Mouse (Mus musculus) stomach, embryonic 16.5 days (tissue): ENCODE measurements around the gene Mgat4a. TPM values are rescaled to one million over a fixed set of nuclear protein-coding genes. Genes with fewer than 3 reads are reported as not detected.
"Not testable (repeated sequence)": the region's sequence is repeated elsewhere in the genome, so short reads cannot be mapped to it uniquely, and the experiment has no call there.

Source experiments
- ATAC-seq: fragments of 200-750 bp; cut with Nextera tagmentation; 2 replicates; pipeline ENCODE4 v1.8.0; 2017; ENCODE audit warnings: moderate number of reproducible peaks, moderate TSS enrichment; ENCODE audit not compliant: insufficient read depth, low FRiP score
- H3K27ac ChIP-seq: fragments of 300-500 bp; sonication (generic); 2 replicates; pipeline ENCODE4 v1.5.1; 2014; ENCODE audit warnings: low read length
- H3K27me3 ChIP-seq: fragments of 300-500 bp; sonication (generic); 2 replicates; pipeline ENCODE4 v1.6.1; 2014; ENCODE audit warnings: low read length, control low read depth, mixed read lengths; ENCODE audit not compliant: control insufficient read depth, insufficient read depth
- H3K36me3 ChIP-seq: fragments of 300-500 bp; sonication (generic); 2 replicates; pipeline ENCODE4 v1.6.1; 2014; ENCODE audit warnings: low read length; ENCODE audit not compliant: control insufficient read depth, insufficient read depth
- H3K4me1 ChIP-seq: fragments of 300-500 bp; sonication (generic); 2 replicates; pipeline ENCODE4 v1.6.1; 2014; ENCODE audit warnings: low read length, control low read depth, mixed read lengths; ENCODE audit not compliant: control insufficient read depth, insufficient read depth
- H3K4me2 ChIP-seq: fragments of 300-500 bp; sonication (generic); 2 replicates; pipeline ENCODE4 v1.6.1; 2014; ENCODE audit warnings: low read depth, low read length, mixed read lengths
- H3K4me3 ChIP-seq: fragments of 300-500 bp; sonication (generic); replicated peaks from 2 replicates; pipeline ENCODE4 v1.5.1; 2014; ENCODE audit warnings: mild to moderate bottlenecking, low read length
- H3K9ac ChIP-seq: fragments of 300-500 bp; sonication (generic); 2 replicates; pipeline ENCODE4 v1.6.1; 2014; ENCODE audit warnings: low read length
- H3K9me3 ChIP-seq: fragments of 300-500 bp; sonication (generic); replicated peaks from 2 replicates; pipeline ENCODE4 v1.6.1; 2016; ENCODE audit warnings: low read length, control low read depth; ENCODE audit not compliant: control insufficient read depth
- WGBS: fragments of 180-500 bp; shearing (Covaris S2); extraction: QIAGEN DNeasy Blood & Tissue Kit; methylation state at CpG from one replicate; pipeline ENCODE4 v1.1.7; 2014; 5-methylcytosine and 5-hydroxymethylcytosine counted together
- polyA plus RNA-seq: library from polyadenylated mRNA; unstranded; fragments of >200 nt; fragmentation: Nextera tagmentation; extraction: Ambion mirVana; gene quantifications from 2 replicates; pipeline ENCODE4 v1.2.1, GENCODE M21; 2015

The Mgat4a gene
- polyA plus RNA-seq, 1 experiment from 2014 or later: 27.1 TPM

DNA sequence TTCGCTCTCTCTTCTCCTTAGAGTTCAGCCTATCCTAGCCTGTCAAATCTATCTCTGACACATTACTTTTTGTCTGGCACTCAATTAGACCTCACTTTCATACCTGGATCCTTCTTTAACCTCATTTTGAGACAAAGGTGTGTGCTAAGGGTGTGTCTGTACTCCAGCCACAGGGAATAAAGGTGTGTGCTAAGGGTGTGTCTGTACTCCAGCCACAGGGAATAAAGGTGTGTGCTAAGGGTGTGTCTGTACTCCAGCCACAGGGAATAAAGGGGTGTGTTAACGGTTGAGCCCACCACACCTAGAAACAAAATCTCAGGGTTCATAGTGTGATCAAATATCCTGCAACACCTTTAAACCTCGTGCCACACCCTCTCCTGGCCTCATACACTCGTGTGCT is 16.7 kb downstream of the Mgat4a start:
- WGBS: 62% methylated on average over 4 of the region's 4 CpGs
- ATAC-seq: peak; percentile 77; the same call in 1 of the 2 replicates
- not testable (repeated sequence) for H3K4me1 ChIP-seq, H3K36me3 ChIP-seq, H3K9ac ChIP-seq, H3K9me3 ChIP-seq, H3K27me3 ChIP-seq, H3K27ac ChIP-seq, H3K4me2 ChIP-seq, H3K4me3 ChIP-seq

DNA sequence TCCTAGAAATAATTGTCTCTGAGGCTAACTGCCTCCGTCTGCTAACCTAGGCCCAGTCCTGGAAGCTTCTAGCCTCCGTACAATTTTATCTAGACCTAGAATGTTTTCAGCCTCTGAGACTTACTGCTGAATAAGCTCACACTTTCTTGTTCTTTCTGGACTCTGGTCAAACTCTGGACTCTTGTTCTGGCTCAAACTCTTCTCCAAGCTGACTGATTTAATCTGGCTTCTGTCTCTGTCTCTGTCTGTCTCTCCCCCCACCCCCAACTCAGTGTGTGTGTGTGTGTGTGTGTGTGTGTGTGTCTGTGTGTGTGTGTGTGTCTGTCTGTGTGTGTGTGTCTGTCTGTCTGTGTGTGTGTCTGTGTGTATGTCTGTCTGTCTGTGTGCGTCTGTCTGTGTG is 17.3 kb downstream of the Mgat4a start:
- not testable (repeated sequence) for H3K9me3 ChIP-seq, H3K4me3 ChIP-seq, H3K4me2 ChIP-seq, H3K27ac ChIP-seq, H3K4me1 ChIP-seq, H3K36me3 ChIP-seq, ATAC-seq, H3K27me3 ChIP-seq, H3K9ac ChIP-seq
- 83% methylated on average over 3 of the region's 3 CpGs for whole genome bisulfite sequencing

DNA sequence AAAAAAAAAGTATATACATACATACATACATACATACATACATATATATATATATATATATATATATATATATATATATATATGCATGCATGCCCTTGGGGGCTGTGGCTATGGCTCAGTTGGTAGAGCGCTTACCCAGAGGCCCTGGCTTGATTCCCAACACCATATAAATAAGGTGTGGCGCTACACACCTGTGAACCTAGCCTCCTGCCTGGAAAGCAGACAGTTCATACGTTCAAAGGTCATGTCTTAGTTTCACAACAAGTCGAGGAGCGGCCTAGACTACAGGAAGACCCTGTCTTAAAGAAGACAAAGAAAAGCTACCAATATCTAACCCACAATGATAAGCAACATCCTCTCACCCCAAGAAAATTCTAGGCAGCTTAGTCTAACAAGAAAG is 18.7 kb downstream of the Mgat4a start:
- Histone ChIP-seq H3K4me1 (peaks cover 9% of the 10 kb centered on the region; the same call in 1 of the 2 replicates), H3K4me2 (no peak overlapping the region), H3K4me3 (no peak overlapping the region), H3K9ac (no peak overlapping the region), H3K27ac (no peak overlapping the region), H3K27me3 (no peaks in the 10 kb centered on the region), H3K36me3 (no peaks in the 10 kb centered on the region), H3K9me3 (no peaks in the 10 kb centered on the region)
- no peak for ATAC-seq
- WGBS: 74% methylated on average over 5 of the region's 5 CpGs

DNA sequence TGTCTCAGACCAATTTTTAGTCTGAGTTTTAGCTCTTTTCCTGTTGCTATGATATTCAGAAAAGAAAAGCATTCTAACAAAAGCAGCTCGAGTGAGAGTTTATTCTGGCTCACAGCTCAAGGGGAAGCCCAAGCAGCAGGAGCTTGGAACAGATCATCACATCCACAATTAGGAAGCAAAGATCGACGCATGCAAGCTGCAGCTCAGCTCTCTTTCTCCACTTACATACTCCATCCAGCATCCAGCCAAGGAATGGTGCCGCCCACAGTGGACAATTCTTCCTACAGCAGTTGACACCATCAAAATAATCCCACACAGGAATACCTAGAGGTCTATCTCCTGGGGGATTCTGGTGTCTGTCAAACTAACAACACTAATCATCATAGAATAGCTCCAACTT is 22.0 kb downstream of the Mgat4a start:
- no peak overlapping the region for H3K4me2 ChIP-seq
- no peak overlapping the region for H3K4me3 ChIP-seq
- WGBS: 85% methylated on average over 4 of the region's 4 CpGs
- H3K4me1 ChIP-seq: peaks cover 9% of the 10 kb centered on the region; the same call in 1 of the 2 replicates
- ATAC-seq: no peak
- no peaks in the 10 kb centered on the region for H3K27me3 ChIP-seq
- no peaks in the 10 kb centered on the region for H3K36me3 ChIP-seq
- no peaks in the 10 kb centered on the region for H3K9me3 ChIP-seq
- no peak overlapping the region for H3K9ac ChIP-seq
- H3K27ac ChIP-seq: peak overlapping the region; percentile 21

DNA sequence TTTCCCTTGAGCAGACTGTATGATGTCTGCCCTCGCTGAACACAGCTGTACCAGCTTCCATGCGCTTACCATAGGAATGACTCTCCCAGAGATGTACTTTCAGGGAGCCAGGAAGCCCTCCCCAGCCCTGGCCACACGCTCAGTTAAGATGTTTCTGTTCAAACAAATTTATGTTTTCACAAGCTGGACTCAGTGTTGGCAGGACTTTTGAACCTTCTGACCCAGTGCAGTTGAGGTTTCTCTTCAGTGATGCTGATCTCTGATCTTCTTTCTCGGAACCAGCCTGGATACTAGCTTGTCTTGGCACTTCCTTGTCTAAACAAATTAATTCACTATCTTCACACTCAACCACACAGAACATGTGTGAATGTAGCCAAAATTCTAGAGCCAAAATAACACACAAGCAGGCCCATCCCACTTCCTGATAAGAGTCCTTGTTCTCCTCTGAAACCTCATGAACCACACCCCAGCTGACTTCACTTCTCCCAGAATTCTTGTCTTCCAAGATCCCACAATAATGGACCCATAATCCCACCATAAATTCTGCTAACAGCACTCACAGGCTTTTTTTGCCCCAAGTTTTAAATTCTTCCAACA is 22.6 kb downstream of the Mgat4a start:
- Histone ChIP-seq H3K4me1 (peaks cover 11% of the 10 kb centered on the region), H3K9me3 (no peaks in the 10 kb centered on the region), H3K9ac (no peak overlapping the region), H3K4me2 (no peak overlapping the region), H3K27me3 (no peaks in the 10 kb centered on the region), H3K36me3 (no peaks in the 10 kb centered on the region), H3K27ac (peak overlapping the region; percentile 21; the same call in 1 of the 2 replicates), H3K4me3 (no peak overlapping the region)
- no peak for ATAC-seq
- 55% methylated on average over 4 of the region's 4 CpGs for WGBS

DNA sequence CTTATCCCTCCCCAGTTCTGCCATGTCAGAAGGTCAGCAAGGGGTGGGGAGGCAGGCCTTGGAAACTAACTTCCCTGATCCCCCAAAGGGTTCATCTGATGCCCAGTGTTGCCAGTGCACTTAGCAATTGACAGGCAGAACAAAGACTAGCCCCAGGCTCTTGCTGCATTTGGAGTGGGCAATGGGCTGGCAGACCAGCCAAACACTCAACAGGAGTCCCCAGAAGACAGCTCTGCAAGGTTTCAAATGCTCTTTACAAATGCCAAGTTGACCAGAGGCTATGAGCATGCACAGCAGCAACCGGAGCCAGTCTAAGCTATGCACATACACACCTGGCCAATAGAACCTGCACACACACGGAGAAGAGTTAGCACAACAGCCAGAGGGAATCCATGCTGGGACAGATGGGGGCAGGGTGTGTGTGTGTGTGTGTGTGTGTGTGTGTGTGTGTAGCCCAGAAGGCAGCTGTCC is 27.8 kb downstream of the Mgat4a start:
- 74% methylated on average over 2 of the region's 2 CpGs for WGBS
- ATAC-seq: no peak
- Histone ChIP-seq H3K4me2 (no peak overlapping the region), H3K9ac (no peak overlapping the region), H3K27me3 (no peaks in the 10 kb centered on the region), H3K4me3 (no peak overlapping the region), H3K9me3 (no peaks in the 10 kb centered on the region), H3K36me3 (no peaks in the 10 kb centered on the region), H3K4me1 (peaks cover 25% of the 10 kb centered on the region), H3K27ac (peak overlapping the region; percentile 87)

DNA sequence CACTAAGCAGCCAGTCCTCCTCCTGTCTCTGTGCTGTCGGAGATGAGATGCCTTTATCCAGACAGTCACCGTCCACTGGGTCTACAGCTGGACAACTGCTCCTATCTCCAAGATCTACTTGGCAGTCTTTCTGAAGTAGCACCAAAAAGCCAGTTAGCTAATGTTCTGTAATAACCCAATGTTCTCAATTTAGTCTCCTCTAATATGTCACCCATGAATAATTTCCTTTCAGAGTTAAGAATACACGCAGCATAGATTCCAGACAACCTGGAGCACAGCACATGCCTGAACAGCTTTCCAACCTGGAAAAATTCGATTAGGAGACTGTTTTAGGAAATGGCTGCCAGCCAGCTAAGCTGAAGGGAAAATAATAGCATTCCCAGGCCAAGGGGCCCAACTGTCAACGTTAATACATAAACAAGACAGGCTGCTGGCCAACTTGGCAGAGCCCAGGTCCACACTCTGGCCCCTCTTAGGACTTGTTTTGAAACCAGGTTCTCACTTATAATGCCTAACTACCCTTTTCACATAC is 28.6 kb downstream of the Mgat4a start:
- no peak overlapping the region for H3K9ac ChIP-seq
- ATAC-seq: peak; percentile 54; the same call in 1 of the 2 replicates
- H3K4me1 ChIP-seq: peaks cover 18% of the 10 kb centered on the region
- H3K9me3 ChIP-seq: no peaks in the 10 kb centered on the region
- no peak overlapping the region for H3K4me3 ChIP-seq
- H3K36me3 ChIP-seq: no peaks in the 10 kb centered on the region
- peak overlapping the region; percentile 16; the same call in 1 of the 2 replicates for H3K4me2 ChIP-seq
- 24% methylated on average over 5 of the region's 5 CpGs for WGBS
- peak overlapping the region; percentile 87 for H3K27ac ChIP-seq
- H3K27me3 ChIP-seq: no peaks in the 10 kb centered on the region

DNA sequence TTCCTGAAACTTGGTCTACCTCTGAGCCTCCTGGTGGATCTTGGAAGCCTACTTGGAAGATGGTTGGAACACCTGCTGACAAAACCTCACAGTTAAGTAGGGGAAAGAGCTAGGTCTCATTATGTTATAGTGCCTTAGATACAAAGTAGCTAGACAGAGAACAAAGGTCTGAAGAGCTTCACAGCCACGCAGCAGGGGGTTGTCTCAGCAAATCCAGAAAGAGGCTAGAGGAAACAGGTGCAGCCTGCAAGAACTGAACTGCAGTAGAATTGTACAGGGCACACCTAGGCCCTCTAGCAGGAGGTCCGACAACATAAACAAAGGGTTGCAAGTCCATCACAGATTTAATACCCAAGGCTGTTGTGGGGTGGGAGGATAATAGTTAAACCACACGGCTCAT is 30.6 kb downstream of the Mgat4a start:
- 83% methylated on average over 3 of the region's 3 CpGs for WGBS
- peaks cover 8% of the 10 kb centered on the region for H3K9me3 ChIP-seq
- no peak overlapping the region for H3K9ac ChIP-seq
- H3K27me3 ChIP-seq: no peaks in the 10 kb centered on the region
- no peak overlapping the region for H3K27ac ChIP-seq
- H3K4me1 ChIP-seq: peaks cover 18% of the 10 kb centered on the region
- no peak overlapping the region for H3K4me2 ChIP-seq
- ATAC-seq: no peak
- H3K4me3 ChIP-seq: no peak overlapping the region
- no peaks in the 10 kb centered on the region for H3K36me3 ChIP-seq

DNA sequence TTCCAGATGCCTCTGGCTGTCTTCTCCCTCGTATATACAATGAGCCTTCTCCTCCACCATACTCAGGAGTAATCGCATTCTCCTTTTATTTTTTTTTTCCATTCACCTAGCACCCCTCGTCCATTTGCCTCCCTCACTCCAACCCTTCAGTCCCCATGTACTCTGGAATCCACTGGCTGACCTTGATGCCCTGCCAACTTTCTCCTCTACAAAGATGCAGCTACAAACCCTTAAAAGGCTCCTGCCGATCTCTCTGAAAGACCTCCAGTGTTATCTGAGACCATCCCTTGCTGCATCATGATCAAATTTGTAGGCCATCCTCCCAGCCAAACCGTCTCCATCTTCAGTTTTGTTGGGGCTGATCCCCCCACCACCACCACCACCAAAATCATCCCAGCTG is 31.4 kb downstream of the Mgat4a start:
- H3K36me3 ChIP-seq: no peaks in the 10 kb centered on the region
- H3K27ac ChIP-seq: no peak overlapping the region
- H3K4me2 ChIP-seq: no peak overlapping the region
- ATAC-seq: no peak
- WGBS: 74% methylated on average over 5 of the region's 5 CpGs
- H3K4me3 ChIP-seq: no peak overlapping the region
- H3K9ac ChIP-seq: no peak overlapping the region
- H3K9me3 ChIP-seq: peaks cover 8% of the 10 kb centered on the region
- no peaks in the 10 kb centered on the region for H3K27me3 ChIP-seq
- peaks cover 18% of the 10 kb centered on the region for H3K4me1 ChIP-seq
